Mouse (Mus musculus) kidney, adult 2 months (tissue): Measurements from ENCODE around the gene Nr1i3. TPM values are rescaled to one million over a fixed set of nuclear protein-coding genes. Genes with fewer than 3 reads are reported as not detected.

Experiments used
- DNase-seq: peaks from one replicate; pipeline ENCODE4 v3.0.0; 2021
- H3K27ac ChIP-seq: fragments of 200-500 bp; 2 replicates; pipeline ENCODE4 v1.5.1; 2012; ENCODE audit warnings: low read depth, low read length, control low read depth, inconsistent platforms; ENCODE audit not compliant: insufficient read depth
- H3K27me3 ChIP-seq: fragments of 200-500 bp; replicated peaks from 2 replicates; pipeline ENCODE4 v1.6.1; 2012; ENCODE audit warnings: mild to moderate bottlenecking, moderate library complexity, low read length, inconsistent platforms; ENCODE audit not compliant: control insufficient read depth, insufficient read depth
- H3K36me3 ChIP-seq: fragments of 200-500 bp; 2 replicates; pipeline ENCODE4 v1.6.1; 2012; ENCODE audit warnings: mild to moderate bottlenecking, moderate library complexity, low read length, inconsistent platforms; ENCODE audit not compliant: control insufficient read depth, insufficient read depth
- H3K4me1 ChIP-seq: fragments of 200-500 bp; 2 replicates; pipeline ENCODE4 v1.6.1; 2011; ENCODE audit warnings: low read length; ENCODE audit not compliant: control insufficient read depth, insufficient read depth
- H3K4me3 ChIP-seq: fragments of 200-500 bp; 2 replicates; pipeline ENCODE4 v1.5.1; 2011; ENCODE audit warnings: mild to moderate bottlenecking, low read depth, low read length, control low read depth; ENCODE audit not compliant: insufficient read depth
- CTCF ChIP-seq: fragments of 200-500 bp; conservative IDR thresholded peaks from 2 replicates; pipeline ENCODE4 v1.5.1; 2011; ENCODE audit warnings: low read depth, mild to moderate bottlenecking, control low read depth, low read length, moderate library complexity, mixed read lengths; ENCODE audit not compliant: insufficient read depth, insufficient read length
- POLR2A ChIP-seq: fragments of 200-500 bp; IDR thresholded peaks from one replicate; pipeline ENCODE4 v1.6.1; 2011; ENCODE audit warnings: low read depth, low read length, control low read depth
- WGBS: fragments of 180-500 bp; shearing (Covaris S2); methylation state at CpG from one replicate; pipeline ENCODE4 v1.1.7; 2018; 5-methylcytosine and 5-hydroxymethylcytosine counted together
- polyA plus RNA-seq: library from polyadenylated mRNA; depleted of rRNA; stranded (reverse); fragments of >200 nt; gene quantifications from 2 replicates; pipeline ENCODE4 v1.2.3, GENCODE M21; 2012; rRNA removed

The Nr1i3 gene
- polyA plus RNA-seq, 1 experiment = 0.48 TPM

GRCm38 (mm10) chr1:171265971-171266744, 52.4 kb downstream of the Nr1i3 start:
- TF ChIP-seq POLR2A = no peak
- no peak for DNase-seq

DNA sequence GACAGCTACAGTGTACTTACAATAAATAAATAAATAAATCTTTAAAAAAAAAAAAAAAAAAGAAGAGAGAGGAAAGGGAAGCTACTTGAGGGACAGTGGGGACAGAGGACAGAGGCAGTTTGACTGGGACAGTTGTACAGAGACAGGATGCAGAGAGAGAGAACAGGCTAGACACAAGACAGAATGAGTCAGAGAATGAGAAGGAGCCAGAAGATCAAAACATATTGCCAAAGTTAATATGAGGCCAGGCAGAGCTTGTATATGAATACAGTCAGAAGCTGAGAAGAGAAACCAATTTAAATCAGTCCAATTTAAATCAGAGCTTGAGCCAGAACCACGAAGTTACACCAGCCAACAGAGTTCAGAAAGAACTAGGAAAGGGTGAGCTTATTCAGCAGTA, 54.6 kb downstream of the Nr1i3 start:
- H3K4me1 ChIP-seq = peaks cover 13% of the 10 kb centered on the region; the same call in 1 of the 2 replicates
- 69% methylated on average over 1 of the region's 1 CpGs for WGBS
- TF ChIP-seq CTCF = no peak
- no peak for TF ChIP-seq POLR2A
- no peak overlapping the region for H3K4me3 ChIP-seq
- H3K36me3 ChIP-seq = no peaks in the 10 kb centered on the region
- no peaks in the 10 kb centered on the region for H3K27me3 ChIP-seq
- DNase-seq = no peak
- H3K27ac ChIP-seq = no peak overlapping the region

More at GRCm38 (mm10) chr1:171265971-171266744, 52.4 kb downstream of the Nr1i3 start:
- H3K4me1 ChIP-seq = peaks cover 7% of the 10 kb centered on the region; the same call in 1 of the 2 replicates
- H3K4me3 ChIP-seq = no peak overlapping the region
- no peaks in the 10 kb centered on the region for H3K27me3 ChIP-seq
- 48% methylated on average over 4 of the region's 4 CpGs for WGBS
- H3K27ac ChIP-seq = no peak overlapping the region
- no peaks in the 10 kb centered on the region for H3K36me3 ChIP-seq

DNA sequence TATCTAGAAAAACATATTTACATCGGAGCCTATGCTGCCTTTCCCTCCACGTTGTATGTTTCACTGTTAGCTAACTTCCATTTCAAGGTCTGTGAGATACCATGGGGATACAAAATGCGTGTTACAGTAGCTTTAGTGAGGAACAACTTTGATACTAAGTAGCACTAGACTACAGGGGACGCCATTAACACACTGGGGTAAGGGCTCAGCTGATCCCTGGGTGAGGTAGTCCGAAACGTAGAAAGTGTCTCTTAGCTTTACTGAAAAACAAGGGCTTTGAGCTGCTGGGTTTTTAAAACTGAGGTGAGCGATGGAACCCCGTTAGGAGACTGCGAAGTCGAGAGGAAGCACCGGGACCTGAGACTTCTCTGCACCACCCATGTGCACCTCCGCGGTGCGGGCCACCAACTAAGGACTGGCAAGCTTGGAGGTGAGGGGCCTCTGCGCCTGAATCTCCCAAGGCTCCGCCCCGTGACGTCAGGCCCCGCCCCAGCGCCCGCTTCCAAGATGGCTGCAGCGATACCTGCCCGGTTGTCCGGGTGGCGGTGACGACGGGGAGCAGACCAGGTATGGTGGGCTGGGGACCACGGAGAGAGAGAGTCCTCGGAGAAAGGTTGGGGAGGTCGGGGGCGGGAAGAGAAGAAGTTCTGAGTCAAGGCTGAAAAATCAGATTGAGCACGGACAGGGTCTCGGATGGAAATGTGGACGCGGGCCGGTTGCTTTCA, 56.2 kb downstream of the Nr1i3 start, which contains the start of gene B4galt3:
Gene B4galt3 (plus strand): TSS at position 481 of the 725 bp plus-strand sequence.
- WGBS = 5% methylated on average over 36 of the region's 36 CpGs
- H3K4me3 ChIP-seq = peak within 1 kb of the TSS; percentile 91
- peaks cover 13% of the 10 kb centered on the region; the same call in 1 of the 2 replicates for H3K4me1 ChIP-seq
- TF ChIP-seq CTCF (no peak), POLR2A (peak; percentile 96)
- DNase-seq = peak; percentile 97
- H3K27me3 ChIP-seq = no peaks in the 10 kb centered on the region
- no peaks in the 10 kb centered on the region for H3K36me3 ChIP-seq
- H3K27ac ChIP-seq = peak within 1 kb of the TSS; percentile 89

Other genes starting within 250 kb of the Nr1i3 start
- gene Fcgr2b, start 237.4 kb upstream of the Nr1i3 start, polyA plus RNA-seq = 61.7 and 64.6 TPM in 2 replicates
- 3.3 and 3.7 TPM in 2 replicates for gene Fcgr4, start 195.1 kb upstream of the Nr1i3 start, polyA plus RNA-seq
- 4.8 and 6.4 TPM in 2 replicates for gene Fcgr3, start 149.0 kb upstream of the Nr1i3 start, polyA plus RNA-seq
- 15.6 and 16.7 TPM in 2 replicates for gene Cfap126, start 100.1 kb upstream of the Nr1i3 start, polyA plus RNA-seq
- gene Sdhc, start 63.4 kb upstream of the Nr1i3 start, polyA plus RNA-seq = 814 and 951 TPM in 2 replicates
- gene Mpz, start 63.3 kb upstream of the Nr1i3 start, polyA plus RNA-seq = 3.5 and 7.7 TPM in 2 replicates
- gene Pcp4l1, start 17.7 kb upstream of the Nr1i3 start, polyA plus RNA-seq = 11.2 and 12.8 TPM in 2 replicates
- 46.4 and 51.8 TPM in 2 replicates for gene Tomm40l, start 8.5 kb downstream of the Nr1i3 start, polyA plus RNA-seq
- 19.8 and 20.8 TPM in 2 replicates for gene Apoa2, start 11.1 kb downstream of the Nr1i3 start, polyA plus RNA-seq
- 35.8 and 46.8 TPM in 2 replicates for gene Fcer1g, start 20.4 kb downstream of the Nr1i3 start, polyA plus RNA-seq
- gene Adamts4, start 36.5 kb downstream of the Nr1i3 start, polyA plus RNA-seq = 1.2 and 1.5 TPM in 2 replicates
- 374 and 559 TPM in 2 replicates for gene Ndufs2, start 37.4 kb downstream of the Nr1i3 start, polyA plus RNA-seq
- 58.9 and 67.7 TPM in 2 replicates for gene B4galt3, start 56.4 kb downstream of the Nr1i3 start, polyA plus RNA-seq
- 51.5 and 63.2 TPM in 2 replicates for gene Ppox, start 67.2 kb downstream of the Nr1i3 start, polyA plus RNA-seq
- 47.8 and 53.4 TPM in 2 replicates for gene Usp21, start 74.0 kb downstream of the Nr1i3 start, polyA plus RNA-seq
- 43.1 and 59.5 TPM in 2 replicates for gene Ufc1, start 81.1 kb downstream of the Nr1i3 start, polyA plus RNA-seq
- gene Dedd, start 115.2 kb downstream of the Nr1i3 start, polyA plus RNA-seq = 46.7 and 48.6 TPM in 2 replicates
- gene Nit1, start 131.7 kb downstream of the Nr1i3 start, polyA plus RNA-seq = 207 and 209 TPM in 2 replicates
- 17.1 and 37.0 TPM in 2 replicates for gene Pfdn2, start 131.7 kb downstream of the Nr1i3 start, polyA plus RNA-seq
- gene Klhdc9, start 146.8 kb downstream of the Nr1i3 start, polyA plus RNA-seq = 6.9 and 7.1 TPM in 2 replicates
- gene Nectin4, start 156.1 kb downstream of the Nr1i3 start, polyA plus RNA-seq = 2.3 TPM in 2 replicates
- 1.6 and 4.8 TPM in 2 replicates for gene Arhgap30, start 175.0 kb downstream of the Nr1i3 start, polyA plus RNA-seq
- 56.8 and 59.0 TPM in 2 replicates for gene Usf1, start 197.3 kb downstream of the Nr1i3 start, polyA plus RNA-seq
- gene Tstd1, start 204.9 kb downstream of the Nr1i3 start, polyA plus RNA-seq = 77.3 and 79.7 TPM in 2 replicates
- gene F11r, start 223.6 kb downstream of the Nr1i3 start, polyA plus RNA-seq = 88.7 and 106 TPM in 2 replicates